Mouse (Mus musculus): ENCODE results near the gene Gkn2.

Gene Gkn2

DNA sequence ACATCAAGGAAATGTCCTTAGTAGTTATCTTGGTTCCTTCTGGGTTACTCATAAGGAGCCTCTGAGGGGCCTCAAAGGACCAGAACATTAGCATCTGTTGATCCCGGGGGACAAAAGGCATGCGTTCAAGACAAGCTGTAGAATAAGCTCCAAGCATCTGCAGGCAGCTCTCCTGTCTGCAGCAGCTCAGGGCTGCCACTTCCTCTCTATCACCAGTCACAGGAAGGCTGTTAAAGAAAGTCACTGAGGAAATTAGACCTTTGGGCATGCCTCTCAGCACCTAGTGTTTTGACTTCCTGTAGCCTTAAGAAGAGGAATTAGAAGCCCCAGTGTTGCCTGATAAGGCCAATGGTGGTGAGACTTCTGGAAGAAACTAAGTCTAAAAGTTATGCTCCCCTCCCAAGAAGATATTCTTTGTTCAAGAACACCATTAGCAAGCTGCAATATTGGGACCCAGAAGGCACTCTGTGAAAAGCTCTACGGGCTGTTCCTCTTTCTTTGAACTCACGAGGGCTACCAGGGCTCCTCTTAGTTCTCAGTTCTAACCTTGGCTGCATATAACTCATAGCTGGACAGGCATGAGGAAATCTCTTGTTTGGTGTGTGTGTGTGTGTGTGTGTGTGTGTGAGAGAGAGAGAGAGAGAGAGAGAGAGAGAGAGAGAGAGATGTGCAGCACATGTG lies 26.9 kb downstream of the Gkn2 start:
- DNase-seq (ENCODE audit: low read depth, low spot score) = no peak

DNA sequence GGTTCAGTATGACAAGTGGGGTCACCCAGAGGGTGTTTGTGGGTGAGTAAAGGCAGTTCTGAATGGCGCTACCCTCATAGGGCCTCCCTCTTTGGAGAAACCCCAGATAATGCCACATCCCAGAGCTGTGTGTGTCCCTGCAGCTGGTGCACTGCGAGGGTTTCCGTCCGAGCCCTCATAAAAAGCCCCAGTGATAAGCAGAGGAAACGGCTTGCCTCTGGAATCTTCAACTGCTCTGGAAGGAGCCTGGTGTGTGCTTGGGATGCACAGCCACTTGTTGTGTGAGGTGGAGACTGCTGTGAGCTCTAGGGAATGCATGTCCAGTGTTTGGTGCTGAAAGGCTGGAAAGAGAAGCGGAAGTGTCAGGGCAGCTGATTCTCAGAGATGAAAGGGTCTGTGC lies 28.3 kb downstream of the Gkn2 start:
- DNase-seq (ENCODE audit: low read depth, low spot score) = no peak

DNA sequence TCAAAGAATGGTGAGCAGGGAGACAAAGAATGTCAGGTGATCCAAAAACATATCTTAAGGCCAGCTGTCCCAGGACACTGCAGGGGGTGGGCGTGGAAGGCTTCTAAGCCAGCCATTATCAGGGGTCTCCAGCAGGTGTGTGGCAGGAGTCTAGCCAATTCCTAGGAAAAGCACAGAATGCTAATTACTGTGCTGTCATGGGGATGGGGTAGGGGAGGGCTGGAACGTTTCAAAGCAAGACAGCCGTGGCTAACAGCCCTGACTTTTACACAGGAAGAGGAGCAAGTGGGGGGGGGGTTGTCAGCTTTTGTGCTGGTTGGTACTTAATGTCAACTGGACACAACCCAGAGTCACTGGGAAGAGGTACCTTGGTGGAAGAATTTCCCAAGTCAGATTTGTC lies 38.9 kb downstream of the Gkn2 start:
- DNase-seq (ENCODE audit: low read depth, low spot score) = no peak

DNA sequence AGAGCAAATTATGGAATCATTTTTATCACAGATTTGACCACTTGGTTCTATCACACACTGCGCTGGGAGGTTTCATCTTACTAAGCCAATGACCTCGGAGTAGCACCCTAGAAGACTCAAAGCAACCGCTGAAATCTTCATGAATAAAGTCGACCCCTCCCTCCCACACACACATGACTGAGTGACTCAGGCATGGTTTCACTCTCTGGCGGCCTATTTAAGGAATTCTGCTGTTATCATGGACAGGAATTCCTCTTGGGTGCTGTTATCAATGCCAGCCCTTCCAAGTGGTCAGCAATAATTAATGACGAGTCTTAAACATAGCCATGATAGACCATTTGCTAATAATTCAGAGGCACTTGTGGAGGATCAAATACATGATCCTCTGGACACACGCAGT lies 49.1 kb downstream of the Gkn2 start:
- DNase-seq (ENCODE audit: low read depth, low spot score) = peak; percentile 44

DNA sequence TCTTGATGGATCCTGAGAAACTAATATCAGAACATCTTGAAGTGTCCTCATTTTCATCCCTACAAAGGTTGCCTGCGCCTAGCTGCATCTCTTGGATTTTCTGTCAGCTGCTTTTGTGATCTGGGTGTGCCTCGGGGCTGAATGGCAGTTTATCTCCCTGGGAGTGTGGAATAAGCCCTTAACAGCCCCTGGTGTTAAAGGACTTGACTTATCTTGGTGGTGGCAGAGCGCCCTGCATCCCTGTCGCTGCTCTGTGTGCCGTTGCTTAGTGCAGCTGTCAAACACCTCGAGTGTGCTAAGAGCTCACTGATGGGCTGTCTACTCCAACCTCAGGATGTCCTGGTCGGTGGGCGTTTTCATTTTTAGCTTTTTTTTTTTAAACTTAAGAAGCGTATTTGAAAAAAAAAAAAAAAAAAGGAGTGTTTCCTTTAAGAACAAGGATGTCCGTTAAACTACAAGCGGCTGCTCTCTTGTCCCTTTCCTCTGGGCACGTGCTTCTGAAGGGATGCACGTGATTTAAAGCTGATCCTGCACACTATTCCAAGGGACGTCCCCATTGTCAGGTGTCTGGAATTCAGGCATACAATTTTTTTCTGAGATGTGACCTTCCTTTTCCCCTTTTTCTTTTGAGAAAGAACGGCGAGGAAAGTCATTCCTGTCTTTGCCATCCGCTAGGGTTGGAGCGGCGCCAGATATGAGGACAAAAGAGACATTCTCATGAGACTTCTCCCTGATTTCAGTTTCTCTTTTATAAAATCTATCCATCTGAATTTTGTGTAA lies 51.1 kb downstream of the Gkn2 start:
- DNase-seq (ENCODE audit: low read depth, low spot score) = no peak

DNA sequence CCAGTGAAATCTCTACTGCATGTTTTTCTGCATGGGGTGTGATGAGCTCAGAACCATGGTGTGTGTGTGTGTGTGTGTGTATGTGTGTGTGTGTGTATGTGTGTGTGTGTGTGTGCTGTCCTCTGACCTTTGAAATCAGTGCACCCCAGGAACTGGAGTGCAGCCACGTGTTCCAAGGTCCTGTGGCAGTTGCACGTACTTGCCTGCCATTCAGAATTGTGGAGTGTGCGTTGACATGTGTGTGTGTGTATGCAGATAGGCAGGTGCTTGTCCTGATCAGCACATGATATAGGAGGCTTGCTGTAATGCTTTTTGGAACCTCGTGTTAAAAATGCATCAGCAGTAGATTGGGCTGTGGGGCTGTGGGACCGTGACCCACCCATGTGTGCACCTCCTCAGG lies 53.8 kb downstream of the Gkn2 start:
- no peak for DNase-seq (ENCODE audit: low read depth, low spot score)

DNA sequence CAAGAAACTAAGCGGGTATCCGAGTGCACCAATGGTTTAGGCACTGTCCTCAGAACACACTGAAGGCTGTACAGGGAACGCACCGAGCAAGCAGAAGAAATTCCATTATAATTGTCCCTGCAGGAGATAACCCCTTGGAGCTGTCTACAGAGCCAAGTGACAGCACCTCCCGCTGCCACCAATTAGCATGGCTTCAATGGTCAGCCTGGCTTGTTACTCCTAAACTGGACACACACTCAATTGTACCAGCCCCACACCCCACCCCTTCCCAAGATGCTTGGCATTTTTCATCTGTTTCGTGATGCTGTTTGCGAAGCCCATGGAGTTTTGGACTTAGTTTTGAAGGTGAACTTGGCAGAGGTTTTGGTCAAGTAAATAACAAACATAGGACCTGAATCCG lies 54.5 kb downstream of the Gkn2 start:
- DNase-seq (ENCODE audit: low read depth, low spot score) = no peak

DNA sequence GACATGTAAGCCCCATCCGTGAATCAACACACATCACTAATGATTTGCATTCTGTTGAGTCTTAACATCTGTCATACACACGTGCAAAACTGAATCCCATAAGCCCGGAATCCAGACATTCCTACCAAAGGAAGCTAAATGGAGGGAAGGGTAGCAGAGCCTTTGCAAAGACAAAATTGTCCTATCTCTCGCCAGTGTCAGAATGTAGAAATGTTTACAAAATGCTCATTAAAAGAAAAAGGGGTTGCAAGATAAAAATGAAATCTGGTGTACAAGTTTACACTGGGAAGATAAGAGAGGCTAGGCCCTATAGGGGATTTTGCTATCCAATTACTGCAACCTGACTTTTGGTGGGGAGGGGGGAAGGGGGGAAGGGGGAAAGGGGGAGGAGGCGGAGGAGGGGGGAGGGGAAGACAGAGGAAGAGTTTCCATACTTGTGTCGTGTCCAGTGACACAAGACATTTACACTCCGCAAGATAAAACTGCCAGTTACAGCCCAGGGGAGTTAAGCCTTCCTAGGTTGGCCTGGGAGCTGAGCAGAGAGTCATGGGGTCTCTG lies 55.4 kb downstream of the Gkn2 start, which contains the start of gene Bmp10:
Bmp10 (plus strand) TSS at position 508 of the 558 bp plus-strand sequence.
- no peak for DNase-seq (ENCODE audit: low read depth, low spot score)

All from 3T3-L1 (cell line).